ENCODE assay signal across 11 mouse cellular contexts in the genomic region with DNA sequence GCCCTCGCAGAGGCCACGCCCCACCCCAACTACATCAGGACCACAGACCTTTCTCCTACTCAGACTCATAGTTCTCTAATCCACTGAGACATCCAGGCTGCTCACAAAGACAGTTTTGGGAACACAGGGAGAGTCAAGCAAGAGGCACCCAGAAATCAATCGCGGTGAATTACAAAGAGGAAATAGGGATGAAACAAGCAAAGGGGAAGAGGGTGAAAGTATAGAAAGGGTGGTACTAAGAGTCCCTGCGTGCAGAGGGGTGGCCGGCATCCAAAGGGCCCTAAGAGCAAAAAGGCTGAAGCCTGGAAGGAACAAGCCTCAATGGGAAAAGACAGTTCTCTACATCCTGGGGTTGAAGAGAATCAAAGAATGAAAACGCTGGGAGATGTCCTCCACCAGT. TPM values are rescaled to one million over a fixed set of nuclear protein-coding genes. Genes with fewer than 3 reads are reported as not detected.
A peak's percentile ranks its signal among the peaks of the same experiment; 100 is the strongest.
DNase-seq lines count a peak whose midpoint lies in the region; ATAC-seq and TF ChIP-seq lines count a peak whose summit lies in the region.
"Had no signal": no experiment of that assay in that cellular context is flagged by ENCODE, and none has a peak within 500 bp of the region (broad histone marks: within the 10 kb centered on the region; RNA-seq: fewer than 3 reads in every experiment).

No protein-coding gene starts in this region.

- peak overlapping the region; percentile 91 for H3K4me3 ChIP-seq in erythroblast, embryonic 14.5 days (replicated peaks)
- H3K4me3 ChIP-seq in testis, adult 2 months (ENCODE audit: control insufficient read depth, low read depth, low read length): peak overlapping the region; percentile 76; the same call in 1 of the 2 replicates
- H3K4me3 ChIP-seq in liver, embryonic 13.5 days (replicated peaks): peak overlapping the region; percentile 95

- no peak for DNase-seq in testis, postnatal 14 days (ENCODE audit: low spot score)
- DNase-seq in liver, embryonic 13.5 days: no peak
- DNase-seq in layer of hippocampus, adult 9-11 months: no peak
- no peak for DNase-seq in cerebellum, adult 11 months
- no peak for DNase-seq in natural killer cell, adult 2 months (ENCODE audit: low spot score in 2 of 2)

- H3K9me3 ChIP-seq in erythroblast, embryonic 14.5 days (ENCODE audit: control insufficient read depth, low read length): no peaks in the 10 kb centered on the region
- no peaks in the 10 kb centered on the region for H3K9me3 ChIP-seq in liver, embryonic 13.5 days (replicated peaks)

- H3K27ac ChIP-seq in testis, adult 2 months (ENCODE audit: control insufficient read depth, insufficient read depth, low read depth, low read length): no peak overlapping the region
- no peak overlapping the region for H3K27ac ChIP-seq in liver, embryonic 13.5 days

- peaks cover 24% of the 10 kb centered on the region for H3K36me3 ChIP-seq in erythroblast, embryonic 14.5 days (ENCODE audit: control insufficient read depth)
- no peaks in the 10 kb centered on the region for H3K36me3 ChIP-seq in testis, adult 2 months (ENCODE audit: control insufficient read depth, insufficient read depth, low read length)
- H3K36me3 ChIP-seq in liver, embryonic 13.5 days: peaks cover 10% of the 10 kb centered on the region

- no peak for ATAC-seq in erythroblast, adult 5-6 weeks (replicated peaks; ENCODE audit: low FRiP score, poor library complexity, severe bottlenecking)
- ATAC-seq in liver, embryonic 13.5 days (ENCODE audit: low read depth): no peak

- H3K4me1 ChIP-seq in erythroblast, embryonic 14.5 days (ENCODE audit: control insufficient read depth): peaks cover 55% of the 10 kb centered on the region
- peaks cover 15% of the 10 kb centered on the region for H3K4me1 ChIP-seq in testis, adult 2 months (ENCODE audit: control insufficient read depth, insufficient read depth, low read length)
- peaks cover 54% of the 10 kb centered on the region for H3K4me1 ChIP-seq in liver, embryonic 13.5 days (replicated peaks)

- H3K27me3 ChIP-seq in erythroblast, embryonic 14.5 days (ENCODE audit: control insufficient read depth): peaks cover 19% of the 10 kb centered on the region
- H3K27me3 ChIP-seq in testis, adult 2 months (ENCODE audit: control insufficient read depth, insufficient read depth, low read length): no peaks in the 10 kb centered on the region
- H3K27me3 ChIP-seq in liver, embryonic 13.5 days: peaks cover 12% of the 10 kb centered on the region

- no peak for TF ChIP-seq POLR2A in testis, adult 2 months (IDR thresholded peaks at IDR 0.05; ENCODE audit: control insufficient read depth, low read depth, low read length)

- peak overlapping the region; percentile 100 for H3K4me2 ChIP-seq in liver, embryonic 13.5 days

- 9% methylated on average over 7 of the region's 7 CpGs for WGBS in liver, embryonic 13.5 days (ENCODE audit: insufficient replicate concordance)

- no peak for TF ChIP-seq CTCF in testis, adult 2 months (IDR thresholded peaks at IDR 0.05; ENCODE audit: control insufficient read depth, insufficient read depth, insufficient replicate concordance, low read depth, low read length)

- H3K9ac ChIP-seq in liver, embryonic 13.5 days: peak overlapping the region; percentile 96

RNA-seq across cellular contexts. Expression of a gene that starts 0.9 kb away (rescaled TPM):
- 2.5 and 3.0 TPM in 2 replicates for polyA plus RNA-seq in erythroblast, embryonic 14.5 days (2012)
- 6.5 and 10.4 TPM in 2 replicates for total RNA-seq in erythroblast, adult 5-6 weeks (2015; ENCODE audit: low replicate concordance)
- 3.5 and 4.6 TPM in 2 replicates for total RNA-seq in erythroblast, adult 5-6 weeks (2017; ENCODE audit: low replicate concordance)
- polyA plus RNA-seq in testis, adult 2 months (2012; rRNA removed): 12.6 and 13.4 TPM in 2 replicates
- polyA plus RNA-seq in liver, embryonic 13.5 days (2015; fragmentation: Nextera tagmentation; extraction: Ambion mirVana): 18.4 and 19.1 TPM in 2 replicates

RNA-seq across cellular contexts. Expression of a gene that starts 16.4 kb away (rescaled TPM):
- 0.07 and 0.16 TPM in 2 replicates for polyA plus RNA-seq in erythroblast, embryonic 14.5 days (2012)
- total RNA-seq in erythroblast, adult 5-6 weeks (2015; ENCODE audit: low replicate concordance): 30.7 and 38.9 TPM in 2 replicates
- 13.7 and 17.6 TPM in 2 replicates for total RNA-seq in erythroblast, adult 5-6 weeks (2017; ENCODE audit: low replicate concordance)
- 17.6 and 17.9 TPM in 2 replicates for polyA plus RNA-seq in testis, adult 2 months (2012; rRNA removed)
- 1.6 and 1.7 TPM in 2 replicates for polyA plus RNA-seq in liver, embryonic 13.5 days (2015; fragmentation: Nextera tagmentation; extraction: Ambion mirVana)
- polyA plus RNA-seq: C2C12 had no signal

RNA-seq across cellular contexts. Expression of a gene that starts 17.8 kb away (rescaled TPM):
- not detected in 2 replicates for polyA plus RNA-seq in erythroblast, embryonic 14.5 days (2012)
- total RNA-seq in erythroblast, adult 5-6 weeks (2015; ENCODE audit: low replicate concordance): not detected in 2 replicates
- total RNA-seq in erythroblast, adult 5-6 weeks (2017; ENCODE audit: low replicate concordance): 0.17 TPM in 1 of 2 replicates, not detected in the other
- polyA plus RNA-seq in testis, adult 2 months (2012; rRNA removed): 0.80 and 0.85 TPM in 2 replicates
- 0.20 and 0.23 TPM in 2 replicates for polyA plus RNA-seq in liver, embryonic 13.5 days (2015; fragmentation: Nextera tagmentation; extraction: Ambion mirVana)

RNA-seq across cellular contexts. Expression of a gene that starts 27.9 kb away (rescaled TPM):
- not detected in 2 replicates for polyA plus RNA-seq in erythroblast, embryonic 14.5 days (2012)
- not detected in 2 replicates for total RNA-seq in erythroblast, adult 5-6 weeks (2015; ENCODE audit: low replicate concordance)
- not detected in 2 replicates for total RNA-seq in erythroblast, adult 5-6 weeks (2017; ENCODE audit: low replicate concordance)
- 0.49 and 1.1 TPM in 2 replicates for polyA plus RNA-seq in testis, adult 2 months (2012; rRNA removed)
- polyA plus RNA-seq in liver, embryonic 13.5 days (2015; fragmentation: Nextera tagmentation; extraction: Ambion mirVana): not detected in 2 replicates
- total RNA-seq: gastrocnemius, postnatal 4 days had no signal
- polyA plus RNA-seq: brain, embryonic 14.5 days; C2C12 had no signal

RNA-seq across cellular contexts. Expression of a gene that starts 34.9 kb away (rescaled TPM):
- 0.02 TPM in 1 of 2 replicates, not detected in the other for polyA plus RNA-seq in erythroblast, embryonic 14.5 days (2012)
- not detected in 2 replicates for total RNA-seq in erythroblast, adult 5-6 weeks (2015; ENCODE audit: low replicate concordance)
- 0.14 TPM in 1 of 2 replicates, not detected in the other for total RNA-seq in erythroblast, adult 5-6 weeks (2017; ENCODE audit: low replicate concordance)
- 0.28 and 0.77 TPM in 2 replicates for polyA plus RNA-seq in testis, adult 2 months (2012; rRNA removed)
- 0.24 and 0.31 TPM in 2 replicates for polyA plus RNA-seq in liver, embryonic 13.5 days (2015; fragmentation: Nextera tagmentation; extraction: Ambion mirVana)
